Mouse (Mus musculus): ENCODE results near the gene Itgav. TPM values are rescaled to one million over a fixed set of nuclear protein-coding genes. Genes with fewer than 3 reads are reported as not detected.

Gene Itgav
- total RNA-seq (2021) = 10 to 100 TPM; 68.7 to 69.5 TPM
- long read RNA-seq, experiment 1, full-length matches to known transcripts = 1 of 13 reads
- long read RNA-seq, experiment 1, partial matches to known transcripts = 1 of 13 reads
- long read RNA-seq, experiment 1, other reads (novel, unspliced or antisense) = 11 of 13 reads
- long read RNA-seq, experiment 2, full-length matches to known transcripts = 6 of 34 reads
- long read RNA-seq, experiment 2, partial matches to known transcripts = 8 of 34 reads
- long read RNA-seq, experiment 2, other reads (novel, unspliced or antisense) = 20 of 34 reads

DNA sequence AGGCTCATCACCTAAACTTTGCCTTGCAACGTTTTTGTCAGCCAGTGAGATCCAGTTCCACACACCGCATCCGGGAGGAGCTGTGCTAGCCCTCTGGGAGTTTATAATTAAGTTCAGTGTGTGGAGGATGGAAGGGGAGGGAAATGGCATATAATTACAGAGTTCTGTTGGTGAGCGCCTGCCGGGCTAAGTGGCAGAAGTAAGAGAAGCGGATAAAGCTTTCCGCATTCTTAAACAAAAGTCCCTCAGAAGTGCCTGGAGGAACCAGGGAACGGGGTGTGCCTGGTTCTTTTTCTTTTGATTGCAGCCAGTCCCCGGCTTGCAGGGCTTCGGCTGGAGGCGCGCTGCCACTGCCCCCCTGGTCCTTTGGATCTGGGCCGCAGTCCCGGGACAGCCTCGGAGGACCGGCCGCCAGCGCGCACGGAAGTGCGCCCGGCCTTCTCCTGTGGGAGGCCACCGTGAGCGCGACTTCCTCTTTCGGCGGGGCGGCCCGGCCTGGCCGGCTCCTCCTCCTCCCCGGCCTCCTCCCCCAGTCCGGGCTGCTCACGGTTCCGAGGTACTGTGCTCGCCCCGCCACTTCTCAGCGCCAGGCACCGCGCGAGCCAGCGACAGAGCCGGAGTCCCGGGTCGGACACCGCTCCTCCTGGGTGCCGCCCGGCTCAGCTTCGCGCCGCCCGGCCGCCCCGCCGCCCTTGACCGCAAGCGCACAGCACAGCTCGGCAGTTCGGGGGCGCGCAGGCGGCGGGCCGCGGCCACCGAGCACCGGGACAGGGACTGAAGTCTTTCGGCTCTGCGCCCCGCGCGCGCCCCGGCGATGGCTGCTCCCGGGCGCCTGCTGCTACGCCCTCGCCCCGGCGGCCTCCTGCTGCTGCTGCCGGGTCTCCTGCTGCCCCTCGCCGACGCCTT is at the start of gene Itgav:
TSS of gene Itgav (plus strand) at position 477 of the 906 bp plus-strand sequence.
- Histone ChIP-seq H3K4me3 (peak within 1 kb of the TSS; percentile 59), H3K27ac (peak within 1 kb of the TSS; percentile 81)
- peak; percentile 84 to 86 for DNase-seq (ENCODE audit: low spot score in 2 of 2)
- peak; percentile 47 for TF ChIP-seq CTCF (conservative IDR thresholded peaks at IDR 0.05)

DNA sequence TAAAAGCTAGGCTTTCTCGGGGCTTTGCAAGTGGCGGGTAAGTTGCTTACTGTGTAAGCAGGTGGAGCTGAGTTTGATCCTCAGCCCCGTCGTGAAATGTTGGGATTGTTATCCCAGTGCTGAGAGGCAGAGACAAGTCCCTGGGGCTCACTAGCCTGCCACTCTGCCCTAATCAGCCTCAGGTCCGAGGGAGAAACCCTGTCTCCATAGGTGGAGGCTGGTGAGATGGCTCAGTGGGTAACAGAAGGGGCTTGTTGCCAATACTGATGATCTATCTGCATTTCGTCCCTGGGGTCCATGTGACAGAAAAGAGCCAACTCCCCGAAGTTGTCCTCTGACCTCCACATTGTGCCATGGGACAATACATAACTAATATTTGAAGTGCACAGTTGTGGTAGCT is 49.8 kb upstream of the Itgav start:
- Histone ChIP-seq H3K27ac (no peak overlapping the region), H3K4me3 (no peak overlapping the region)
- TF ChIP-seq CTCF (conservative IDR thresholded peaks at IDR 0.05) = no peak
- DNase-seq (ENCODE audit: low spot score in 2 of 2) = no peak

DNA sequence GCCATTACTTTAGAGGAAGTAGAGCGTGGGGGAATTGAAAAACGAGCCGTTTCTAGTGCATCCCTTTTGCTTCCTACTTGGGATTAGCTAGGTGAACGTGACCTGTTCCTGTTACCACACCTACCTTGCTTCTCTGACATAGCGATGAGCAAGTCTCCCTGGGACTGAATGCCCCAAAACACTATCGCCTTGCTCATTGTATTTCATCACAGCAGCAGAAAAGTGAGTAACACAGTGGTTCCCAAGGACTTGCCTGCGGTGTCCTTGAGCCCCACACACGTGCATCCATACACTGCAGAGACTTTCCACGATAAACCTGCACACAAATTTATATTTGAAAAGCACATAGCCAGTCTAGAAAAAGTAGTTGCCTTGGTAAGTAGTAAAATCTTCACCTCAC is 49.3 kb upstream of the Itgav start:
- TF ChIP-seq CTCF (conservative IDR thresholded peaks at IDR 0.05) = no peak
- no peak for DNase-seq (ENCODE audit: low spot score in 2 of 2)
- Histone ChIP-seq H3K27ac (no peak overlapping the region), H3K4me3 (no peak overlapping the region)

DNA sequence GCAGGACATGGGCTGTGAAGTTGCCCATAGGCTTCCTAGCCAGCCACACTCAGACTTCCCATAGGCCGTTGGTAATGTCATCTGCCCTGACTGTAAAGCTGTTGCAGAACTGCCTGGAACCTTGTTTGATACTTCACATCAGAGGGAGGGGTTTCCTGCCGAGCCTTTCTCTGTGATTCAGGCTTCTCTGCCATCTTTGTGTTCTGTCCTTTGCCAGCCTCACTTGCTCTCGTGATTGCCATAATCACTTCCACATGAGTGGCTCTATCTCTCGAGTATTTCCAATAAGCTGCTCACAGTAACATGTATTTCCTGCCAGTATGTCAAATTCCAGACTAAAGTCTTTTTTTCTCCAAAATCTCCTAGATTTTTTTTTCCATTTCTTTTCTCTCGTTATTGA is 48.5 kb upstream of the Itgav start:
- H3K4me3 ChIP-seq = no peak overlapping the region
- H3K27ac ChIP-seq = peak overlapping the region; percentile 29; the same call in 1 of the 2 replicates
- no peak for DNase-seq (ENCODE audit: low spot score in 2 of 2)
- no peak for TF ChIP-seq CTCF (conservative IDR thresholded peaks at IDR 0.05)

DNA sequence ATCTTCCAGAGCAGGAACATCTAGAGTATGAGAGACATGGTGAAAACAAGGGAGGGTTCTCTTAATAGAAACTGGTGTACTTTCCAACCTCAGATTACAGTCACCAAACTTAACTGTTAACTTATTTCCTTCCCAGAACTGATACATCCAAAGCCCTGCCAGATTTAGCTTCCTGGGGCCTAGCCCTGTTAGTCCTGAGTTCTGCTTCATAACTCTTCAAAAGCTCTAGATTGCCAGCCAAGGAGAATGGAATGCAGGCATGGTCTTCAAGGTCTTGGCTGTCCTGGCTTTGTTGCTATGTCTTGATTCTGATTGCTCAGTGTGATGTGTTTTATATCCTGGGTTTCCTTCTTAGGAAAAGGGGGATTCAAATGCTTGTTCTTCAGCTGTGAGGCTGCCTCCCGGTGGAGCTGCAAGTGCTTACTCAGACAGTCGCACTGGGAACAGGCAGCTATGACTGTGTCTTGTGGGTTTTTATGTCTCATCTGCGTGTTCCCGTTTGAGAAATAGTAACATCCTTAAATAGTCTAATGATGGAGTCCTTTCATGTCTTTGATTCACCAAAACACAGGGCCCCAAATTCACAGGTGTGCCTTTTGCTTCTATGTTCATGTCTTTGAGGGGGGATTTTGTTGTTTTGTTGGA is 47.8 kb upstream of the Itgav start:
- Histone ChIP-seq H3K27ac (peak overlapping the region; percentile 29; the same call in 1 of the 2 replicates), H3K4me3 (no peak overlapping the region)
- DNase-seq (ENCODE audit: low spot score in 2 of 2) = no peak
- no peak for TF ChIP-seq CTCF (conservative IDR thresholded peaks at IDR 0.05)

DNA sequence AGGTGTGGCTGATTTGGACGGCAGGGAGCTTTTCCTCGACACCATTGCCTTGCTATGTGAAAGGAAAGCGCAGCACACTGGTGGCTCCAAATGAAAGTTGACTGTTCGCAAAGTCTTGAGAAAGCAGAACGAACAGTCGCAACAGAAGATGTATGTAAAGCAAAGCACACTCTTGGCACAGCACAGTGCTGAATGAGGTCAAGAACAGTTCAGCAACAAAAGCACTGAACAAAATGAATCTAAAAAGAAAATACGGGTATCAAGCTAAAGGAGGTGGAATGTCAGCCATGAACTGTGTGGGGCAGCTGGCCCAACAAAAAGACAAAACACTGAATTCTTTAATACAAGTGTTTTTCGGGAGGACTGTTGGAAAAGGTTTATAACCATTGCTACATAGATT is 42.9 kb upstream of the Itgav start:
- Histone ChIP-seq H3K4me3 (no peak overlapping the region), H3K27ac (no peak overlapping the region)
- DNase-seq (ENCODE audit: low spot score in 2 of 2) = no peak
- no peak for TF ChIP-seq CTCF (conservative IDR thresholded peaks at IDR 0.05)

DNA sequence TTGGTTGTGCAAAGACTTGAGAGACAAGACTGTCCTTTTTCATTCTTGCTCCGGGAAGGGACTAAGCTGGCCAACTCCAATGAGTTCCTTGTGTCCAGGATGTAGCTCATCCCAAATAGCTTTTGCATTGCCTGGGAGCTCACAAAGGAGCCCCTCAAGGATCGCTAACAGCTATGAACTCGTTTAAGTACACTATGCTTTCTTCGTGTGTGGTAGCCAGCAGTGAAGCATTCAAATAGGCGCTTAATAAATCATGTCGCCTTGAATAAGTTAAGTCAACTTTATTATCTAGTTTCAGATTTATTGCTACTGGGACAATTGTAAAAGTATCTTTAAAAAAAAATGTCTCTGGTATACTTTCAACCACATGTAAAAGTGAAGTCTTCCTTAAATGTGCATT is 42.4 kb upstream of the Itgav start:
- no peak overlapping the region for H3K4me3 ChIP-seq
- DNase-seq (ENCODE audit: low spot score in 2 of 2) = no peak
- H3K27ac ChIP-seq = no peak overlapping the region
- TF ChIP-seq CTCF (conservative IDR thresholded peaks at IDR 0.05) = no peak

DNA sequence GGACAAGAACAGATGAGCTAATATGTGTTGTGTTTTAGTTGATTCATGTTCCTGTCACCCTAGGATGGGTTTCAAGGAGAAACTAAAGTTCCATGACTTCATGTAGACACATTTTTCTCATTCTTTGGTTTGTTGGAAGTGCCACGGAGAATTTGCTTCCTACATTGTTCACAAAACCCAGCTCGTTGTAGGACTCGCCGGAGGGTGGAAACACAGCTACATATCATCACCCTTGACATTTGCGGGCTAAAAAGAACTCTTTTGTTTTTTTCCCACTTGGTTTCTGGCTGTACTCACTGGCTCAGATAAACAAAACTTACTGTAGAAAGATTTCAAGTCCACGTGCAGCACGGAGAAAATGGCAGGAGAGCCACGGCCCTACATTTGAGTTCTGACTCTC is 41.9 kb upstream of the Itgav start:
- Histone ChIP-seq H3K4me3 (no peak overlapping the region), H3K27ac (no peak overlapping the region)
- TF ChIP-seq CTCF (conservative IDR thresholded peaks at IDR 0.05) = no peak
- no peak for DNase-seq (ENCODE audit: low spot score in 2 of 2)

DNA sequence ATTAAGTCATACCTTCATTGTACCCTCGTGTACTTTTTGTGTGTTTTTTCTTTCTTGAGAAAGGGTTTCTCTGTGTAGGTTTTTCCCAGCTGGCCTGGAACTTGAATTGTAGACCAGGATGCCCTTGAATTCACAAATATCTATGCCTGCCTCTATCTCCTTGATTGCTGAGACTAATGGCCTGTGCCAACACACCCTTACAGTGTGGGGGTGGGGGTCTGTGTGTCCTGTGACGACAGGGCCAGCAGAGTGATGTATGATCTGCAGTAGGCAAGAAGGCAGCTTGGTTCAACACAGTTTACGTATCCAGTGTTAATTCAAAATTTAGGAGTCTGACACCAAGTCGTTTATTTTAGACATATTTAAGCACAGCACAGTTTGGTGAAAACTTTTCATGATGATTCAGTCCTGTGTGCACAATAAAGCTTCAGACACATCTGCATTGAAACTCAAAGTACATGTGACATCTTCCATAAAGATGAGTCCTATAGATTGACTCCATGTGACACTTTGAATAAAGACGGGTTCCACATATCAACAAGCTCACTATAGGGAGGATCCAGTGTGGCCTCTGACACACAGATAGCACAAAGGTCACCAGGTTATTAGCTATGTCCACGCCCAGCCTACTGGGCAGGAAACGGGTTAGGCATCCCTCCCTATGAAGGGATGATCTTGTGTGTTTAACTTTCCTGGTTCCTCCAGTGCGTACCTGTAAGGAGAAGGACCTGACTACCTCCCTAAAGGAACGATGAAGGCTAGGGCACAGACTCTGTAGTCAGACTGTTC is 40.3 kb upstream of the Itgav start:
- TF ChIP-seq CTCF (conservative IDR thresholded peaks at IDR 0.05) = no peak
- Histone ChIP-seq H3K27ac (no peak overlapping the region), H3K4me3 (no peak overlapping the region)
- no peak for DNase-seq (ENCODE audit: low spot score in 2 of 2)

DNA sequence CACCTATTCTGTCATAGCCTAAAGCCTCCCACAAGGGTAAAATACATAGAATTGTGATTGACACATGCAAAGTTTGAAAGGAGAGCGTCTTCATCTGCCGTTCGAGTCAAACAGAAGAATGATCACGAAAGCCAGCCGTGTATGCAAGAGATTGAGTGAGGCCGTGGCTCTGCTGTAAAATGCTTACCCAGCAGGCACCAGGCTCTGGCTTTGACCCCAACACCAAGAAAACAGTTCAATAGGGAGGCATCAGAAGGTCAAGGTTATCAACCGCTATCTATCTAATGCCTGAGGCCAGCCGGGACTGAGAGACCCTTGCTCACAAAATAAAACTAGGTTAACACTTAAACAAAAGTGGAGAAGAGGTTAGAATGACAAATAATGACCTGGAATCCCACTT is 39.5 kb upstream of the Itgav start:
- TF ChIP-seq CTCF (conservative IDR thresholded peaks at IDR 0.05) = no peak
- no peak overlapping the region for H3K27ac ChIP-seq
- H3K4me3 ChIP-seq = no peak overlapping the region
- no peak for DNase-seq (ENCODE audit: low spot score in 2 of 2)

DNA sequence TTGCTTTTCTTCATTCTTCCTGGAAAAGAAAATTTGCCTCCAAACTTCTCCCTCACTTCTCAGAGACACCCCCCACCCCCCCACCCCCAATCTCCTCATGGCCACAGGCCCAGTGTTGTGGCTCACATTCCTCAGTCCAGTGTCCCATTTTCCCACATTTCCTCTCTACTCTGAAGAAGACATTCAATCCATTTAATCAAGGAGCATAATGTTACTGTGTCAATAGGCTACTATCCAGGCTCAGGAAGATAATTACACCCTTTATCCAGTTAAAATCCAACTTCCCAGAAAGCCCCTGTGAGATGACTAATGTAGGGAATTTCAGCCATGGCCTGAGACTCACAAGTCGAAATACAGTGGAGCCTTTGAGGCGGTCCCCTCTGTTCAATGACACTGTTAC is 33.8 kb upstream of the Itgav start:
- no peak overlapping the region for H3K27ac ChIP-seq
- no peak overlapping the region for H3K4me3 ChIP-seq
- TF ChIP-seq CTCF (conservative IDR thresholded peaks at IDR 0.05) = no peak
- no peak for DNase-seq (ENCODE audit: low spot score in 2 of 2)

All from layer of hippocampus, adult 2 months (tissue).